Mouse (Mus musculus) 3134 (cell line): Measurements from ENCODE around the gene Grem2.

Experiments used
- DNase-seq: peaks from one replicate; pipeline ENCODE4 v3.0.0-alpha.2; 2011; ENCODE audit warnings: low spot score; ENCODE audit not compliant: insufficient read length; ENCODE audit errors: extremely low read depth

The Grem2 gene

DNA sequence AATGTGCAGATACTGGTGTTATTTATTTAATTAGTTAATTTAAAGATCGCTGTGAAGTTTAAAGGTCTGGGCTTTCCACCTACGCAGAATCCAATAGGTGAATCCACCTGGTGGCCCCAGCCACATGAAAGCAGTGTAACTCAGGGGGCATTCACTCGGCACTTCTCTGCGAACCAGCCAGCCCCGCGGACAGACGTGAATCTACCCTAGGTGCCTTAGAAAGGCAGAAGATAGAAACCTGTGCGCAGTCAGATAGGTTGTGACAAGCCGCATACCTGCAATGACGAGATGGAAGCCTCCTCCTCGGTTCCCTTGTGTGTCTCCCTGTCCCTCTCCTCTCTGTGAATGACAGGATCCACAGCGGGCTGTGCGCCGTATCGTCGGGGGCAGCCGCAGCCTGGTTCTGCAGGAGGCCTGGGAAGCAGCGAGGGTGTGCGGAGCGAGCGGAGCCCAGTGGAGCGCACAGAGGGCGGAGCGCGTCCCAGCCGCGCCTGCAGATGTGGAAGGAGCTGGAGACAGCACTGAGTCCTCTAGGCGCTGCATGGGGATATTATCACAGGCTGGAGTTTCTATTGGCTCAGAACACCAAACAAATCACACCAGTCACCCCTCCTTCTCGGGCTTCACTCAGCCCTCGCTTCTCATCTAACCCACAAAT, at the start of gene Grem2:
Gene Grem2 (minus strand): TSS at position 522 of the 658 bp plus-strand sequence.
- peak; percentile 4 for DNase-seq

GRCm38 (mm10) chr1:174959837-174960236, 38.2 kb upstream of the Grem2 start:
- no peak for DNase-seq

DNA sequence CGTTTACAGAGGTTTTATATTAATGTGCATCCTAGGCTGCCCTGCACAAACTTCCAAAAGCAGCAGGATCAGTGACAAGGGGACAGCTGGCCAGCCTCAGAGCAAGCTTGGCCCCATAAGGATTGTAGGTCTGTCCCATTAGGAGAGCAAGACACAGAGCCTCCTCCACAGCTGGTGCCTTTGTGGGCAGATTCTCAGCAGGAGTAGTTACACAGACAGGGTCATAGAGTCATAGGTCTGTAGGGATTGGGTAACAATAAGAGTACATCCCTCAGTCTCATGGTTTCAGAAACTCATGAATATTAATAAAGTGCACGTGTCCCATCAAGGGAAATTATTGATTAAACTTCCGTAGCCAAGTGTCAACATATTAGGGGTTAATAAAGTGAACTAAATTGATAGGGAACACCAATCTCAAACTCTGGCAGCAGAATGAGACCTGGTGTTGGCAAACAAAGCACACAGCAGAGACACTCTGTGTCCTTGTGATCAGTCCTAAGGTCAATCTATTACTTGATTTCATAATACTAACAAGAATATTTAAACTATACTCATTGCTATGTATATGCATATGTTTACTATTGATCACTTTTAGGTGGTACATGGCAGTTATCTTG, 9.5 kb upstream of the Grem2 start:
- no peak for DNase-seq

DNA sequence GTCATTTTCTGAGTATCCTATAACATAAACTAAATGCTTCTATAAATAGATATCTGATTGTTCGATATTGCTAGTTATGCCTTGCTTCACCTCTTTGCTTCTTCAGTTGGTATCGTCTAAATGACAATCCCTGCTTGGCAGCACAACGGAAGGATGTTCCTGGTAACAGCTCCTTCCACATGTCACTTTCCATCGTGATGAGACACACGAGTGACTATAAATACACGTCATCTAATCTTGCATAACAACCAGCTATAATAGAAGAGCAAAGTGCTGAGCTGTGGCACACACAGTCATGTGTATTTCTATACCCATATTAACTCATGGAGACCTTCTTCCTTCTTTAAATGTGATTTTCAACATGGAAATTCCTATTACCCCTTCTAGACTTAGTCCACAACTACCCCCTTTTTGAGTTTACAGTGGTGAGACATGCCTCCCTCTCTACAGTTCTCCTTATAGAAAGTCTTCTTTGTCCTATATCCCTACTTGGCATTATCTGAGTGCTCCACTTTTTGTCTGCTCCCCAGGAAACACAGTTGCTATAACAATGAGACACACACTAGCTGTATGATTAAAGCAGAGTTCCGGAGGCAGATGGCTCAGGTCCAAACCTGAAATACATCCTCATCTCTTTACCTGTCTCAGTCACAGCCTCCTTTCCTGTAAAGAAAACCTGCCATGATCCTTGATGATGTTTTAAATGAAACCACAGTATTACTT, 8.0 kb upstream of the Grem2 start:
- DNase-seq: no peak

DNA sequence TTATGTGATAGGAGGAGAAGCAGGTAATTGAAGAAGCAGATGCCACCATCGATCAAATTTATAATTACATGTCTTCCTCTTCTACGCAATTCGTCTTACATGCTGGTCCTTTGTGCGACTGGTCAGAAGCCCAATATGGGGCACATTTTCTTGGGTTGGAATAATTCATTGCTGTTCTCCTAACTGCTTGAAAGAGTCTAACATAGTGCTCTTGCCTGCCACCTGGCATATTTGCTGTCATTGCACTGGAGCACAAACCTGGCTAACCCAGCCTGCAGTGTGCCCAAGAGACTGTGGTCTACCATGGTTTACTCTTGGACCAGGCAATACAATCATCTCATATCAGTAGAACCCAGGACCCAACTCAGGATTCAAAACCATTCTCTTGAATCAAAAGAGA, 2.7 kb downstream of the Grem2 start:
- no peak for DNase-seq

- DNase-seq: no peak
Observed at GRCm38 (mm10) chr1:174918236-174918870, 3.3 kb downstream of the Grem2 start.

DNA sequence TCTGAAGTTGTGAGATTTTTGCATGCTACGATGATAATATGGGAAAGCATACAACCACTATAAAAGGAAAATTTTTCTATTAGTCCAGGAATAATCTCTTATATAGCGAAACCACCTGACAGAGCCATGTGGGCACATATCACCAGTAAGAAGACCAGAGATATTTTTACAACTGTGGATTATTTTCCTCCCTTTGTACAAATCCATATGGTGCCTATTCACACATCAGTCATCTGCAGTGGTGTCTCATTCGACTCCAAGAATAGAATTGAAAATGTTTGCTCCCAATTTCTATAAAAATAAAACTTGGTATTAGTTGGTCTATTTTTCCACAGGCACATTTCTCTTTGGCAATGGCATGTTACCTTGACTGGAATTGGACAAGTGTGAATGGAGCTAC, 11.8 kb downstream of the Grem2 start:
- no peak for DNase-seq

DNA sequence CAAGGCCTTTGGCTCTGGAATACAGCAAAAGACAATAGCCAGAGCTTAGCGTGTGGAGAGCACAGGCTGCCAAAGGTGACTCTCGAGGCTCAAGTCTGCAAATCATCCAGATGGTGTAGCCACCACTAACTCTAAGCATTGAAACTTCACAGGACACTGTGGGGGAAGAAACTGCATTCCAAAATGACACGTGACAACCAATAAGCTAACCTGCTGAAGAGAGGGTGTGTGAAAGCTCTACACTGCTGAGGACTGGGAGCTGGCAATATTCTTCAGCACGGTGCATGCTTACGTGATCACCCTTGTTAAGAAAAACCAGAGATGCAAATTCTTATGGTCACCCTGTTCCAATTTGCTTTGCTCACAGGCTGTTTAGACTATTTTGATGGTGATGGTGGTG, 13.4 kb downstream of the Grem2 start:
- DNase-seq: no peak

DNA sequence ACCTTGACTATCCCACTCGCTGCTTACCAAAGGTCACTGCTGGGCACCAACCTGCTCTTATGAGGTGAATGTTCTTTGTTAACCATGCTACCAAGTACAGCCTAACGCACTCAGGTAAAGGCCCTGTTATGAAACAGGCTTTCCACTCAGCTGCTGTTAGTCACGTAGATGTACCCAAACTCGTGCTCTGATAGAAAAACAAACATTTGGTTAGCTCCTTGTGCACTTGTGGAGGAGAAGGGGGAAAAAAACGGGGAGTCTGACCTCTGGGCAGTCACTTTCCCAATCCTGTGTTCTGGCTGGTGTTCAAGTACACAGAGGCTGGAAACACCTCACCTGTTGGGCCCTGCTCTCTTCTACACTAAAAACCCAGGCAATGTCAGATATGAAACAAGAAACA, 14.0 kb downstream of the Grem2 start:
- no peak for DNase-seq

DNA sequence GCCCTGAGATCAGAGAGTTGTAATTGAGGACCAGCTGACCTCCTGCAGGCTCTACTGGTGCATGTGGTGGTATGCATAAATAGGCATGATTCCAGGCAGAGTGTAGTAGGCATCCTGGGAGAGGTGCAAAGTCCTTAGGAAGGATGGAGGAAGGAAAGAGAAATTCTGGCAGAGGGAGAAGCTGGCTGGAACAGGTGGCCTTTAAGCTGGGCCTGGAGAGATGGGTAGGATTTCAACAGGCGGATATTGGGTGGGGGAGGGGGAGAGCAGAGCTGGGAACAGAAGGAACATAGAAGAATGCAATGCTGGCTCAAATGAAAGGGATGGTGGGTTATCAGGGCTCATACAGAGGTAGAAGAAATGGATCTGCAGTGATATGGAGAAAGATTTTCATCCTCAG, 18.9 kb downstream of the Grem2 start:
- no peak for DNase-seq

GRCm38 (mm10) chr1:174892471-174892870, 29.1 kb downstream of the Grem2 start:
- no peak for DNase-seq

DNA sequence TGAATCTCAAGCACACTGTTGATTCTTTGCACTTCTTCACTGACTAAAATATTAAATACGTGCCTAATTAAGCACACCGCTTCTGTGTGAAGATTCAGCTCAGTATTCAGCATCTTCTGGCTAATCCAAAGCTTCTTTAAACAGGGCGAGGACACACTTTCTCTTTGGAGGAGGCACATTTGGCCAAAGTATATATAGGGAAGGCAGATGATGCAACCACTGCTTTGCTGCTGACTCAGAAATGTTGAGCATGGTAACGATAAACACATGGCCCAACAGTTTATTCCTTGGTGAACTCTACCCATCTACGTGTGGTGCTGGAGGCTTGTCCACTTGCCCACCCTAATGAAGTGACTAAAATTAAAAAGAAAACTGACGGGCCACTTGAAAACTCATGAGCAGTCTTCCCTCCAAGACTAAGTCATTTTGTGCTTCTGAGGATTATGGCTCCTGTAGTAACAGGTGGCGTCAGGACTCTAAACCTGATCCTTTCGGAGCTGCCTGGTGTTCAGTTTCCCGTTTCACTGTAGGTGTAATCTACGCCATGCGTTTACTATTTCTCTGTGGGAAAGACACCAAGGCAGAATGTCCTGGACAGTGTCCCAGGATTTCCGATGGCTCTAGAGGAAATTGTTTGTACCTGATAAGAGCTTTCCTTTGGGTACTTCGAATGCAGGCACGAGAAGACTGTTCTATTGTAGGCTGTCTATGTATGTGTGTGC, 32.8 kb downstream of the Grem2 start:
- no peak for DNase-seq

- DNase-seq: no peak
Observed at GRCm38 (mm10) chr1:174888073-174888472, 33.5 kb downstream of the Grem2 start.

DNA sequence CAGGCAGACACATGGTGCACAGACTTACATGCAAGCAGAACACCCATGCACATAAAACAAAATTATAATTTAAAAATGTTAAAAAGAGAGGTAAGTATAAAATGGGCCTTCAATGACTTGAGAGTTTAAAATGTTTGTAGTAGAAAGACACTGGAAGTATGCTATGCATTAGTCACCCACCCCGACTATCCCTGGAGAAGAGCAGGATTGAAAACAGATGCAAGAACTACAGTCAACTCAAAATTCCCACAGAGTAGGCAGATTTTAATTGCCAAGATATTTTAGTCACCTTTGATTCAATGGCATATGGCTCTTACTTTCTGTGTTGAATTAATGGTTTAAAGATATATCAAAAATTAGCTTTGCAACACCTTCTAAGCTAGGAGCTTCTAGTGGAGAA, 39.1 kb downstream of the Grem2 start:
- DNase-seq: no peak

- no peak for DNase-seq
Observed at GRCm38 (mm10) chr1:174875173-174875572, 46.4 kb downstream of the Grem2 start.

- no peak for DNase-seq
Observed at GRCm38 (mm10) chr1:174860407-174861118, 61.1 kb downstream of the Grem2 start.

GRCm38 (mm10) chr1:174856188-174856587, 65.4 kb downstream of the Grem2 start:
- no peak for DNase-seq

GRCm38 (mm10) chr1:174844786-174845185, 76.8 kb downstream of the Grem2 start:
- no peak for DNase-seq

GRCm38 (mm10) chr1:174836861-174837260, 84.8 kb downstream of the Grem2 start:
- peak; percentile 15 for DNase-seq

- no peak for DNase-seq
Observed at GRCm38 (mm10) chr1:174826562-174826961, 95.1 kb downstream of the Grem2 start.
